Mouse (Mus musculus) thymus, postnatal 36 days (tissue): ENCODE data around the gene Scn8a.

ENCODE experiments used
- DNase-seq, 2 experiments: peaks; one replicate each; pipeline ENCODE4 v3.0.0; 2022; ENCODE audit warnings: mixed read lengths in 2 of 2

Scn8a gene

GRCm38 (mm10) chr15:100881385-100881784 lies 11.7 kb downstream of the Scn8a start:
- DNase-seq = no peak

GRCm38 (mm10) chr15:100884481-100884880 lies 14.8 kb downstream of the Scn8a start:
- DNase-seq = no peak

GRCm38 (mm10) chr15:100891962-100892361 lies 22.3 kb downstream of the Scn8a start:
- DNase-seq = no peak

- DNase-seq = no peak
These were observed 26.8 kb downstream of the Scn8a start for GRCm38 (mm10) chr15:100896502-100896901.

- no peak for DNase-seq
These were observed 34.2 kb downstream of the Scn8a start for GRCm38 (mm10) chr15:100903811-100904210.

GRCm38 (mm10) chr15:100905006-100905405 lies 35.3 kb downstream of the Scn8a start:
- DNase-seq = peak; percentile 73 to 78

GRCm38 (mm10) chr15:100905751-100906150 lies 36.1 kb downstream of the Scn8a start:
- no peak for DNase-seq

GRCm38 (mm10) chr15:100908817-100909216 lies 39.2 kb downstream of the Scn8a start:
- no peak for DNase-seq

GRCm38 (mm10) chr15:100909734-100910163 lies 40.1 kb downstream of the Scn8a start:
- no peak for DNase-seq

GRCm38 (mm10) chr15:100910381-100910841 lies 40.8 kb downstream of the Scn8a start:
- DNase-seq = no peak

GRCm38 (mm10) chr15:100912676-100913266 lies 43.1 kb downstream of the Scn8a start:
- DNase-seq = no peak

- peak in 1 of 2 experiments; percentile 12 for DNase-seq
These were observed 45.1 kb downstream of the Scn8a start for GRCm38 (mm10) chr15:100914734-100915242.

- no peak for DNase-seq
These were observed 48.4 kb downstream of the Scn8a start for GRCm38 (mm10) chr15:100918046-100918445.

- DNase-seq = no peak
These were observed 52.6 kb downstream of the Scn8a start for GRCm38 (mm10) chr15:100922210-100922609.

- DNase-seq = no peak
These were observed 53.8 kb downstream of the Scn8a start for GRCm38 (mm10) chr15:100923476-100923875.

- no peak for DNase-seq
These were observed 55.3 kb downstream of the Scn8a start for GRCm38 (mm10) chr15:100924941-100925340.

- DNase-seq = no peak
These were observed 60.8 kb downstream of the Scn8a start for GRCm38 (mm10) chr15:100930477-100930876.

GRCm38 (mm10) chr15:100936176-100936575 lies 66.5 kb downstream of the Scn8a start:
- DNase-seq = no peak

- no peak for DNase-seq
These were observed 78.7 kb downstream of the Scn8a start for GRCm38 (mm10) chr15:100948383-100948782.

- DNase-seq = no peak
These were observed 79.5 kb downstream of the Scn8a start for GRCm38 (mm10) chr15:100949169-100949568.

GRCm38 (mm10) chr15:100951491-100951890 lies 81.8 kb downstream of the Scn8a start:
- no peak for DNase-seq

GRCm38 (mm10) chr15:100952292-100952691 lies 82.6 kb downstream of the Scn8a start:
- no peak for DNase-seq

- no peak for DNase-seq
These were observed 83.2 kb downstream of the Scn8a start for GRCm38 (mm10) chr15:100952854-100953253.

- DNase-seq = no peak
These were observed 84.3 kb downstream of the Scn8a start for GRCm38 (mm10) chr15:100953955-100954354.

GRCm38 (mm10) chr15:100954751-100955150 lies 85.1 kb downstream of the Scn8a start:
- DNase-seq = no peak
